Comparison of ENCODE assay signal across 13 mouse cellular contexts in the genomic region with DNA sequence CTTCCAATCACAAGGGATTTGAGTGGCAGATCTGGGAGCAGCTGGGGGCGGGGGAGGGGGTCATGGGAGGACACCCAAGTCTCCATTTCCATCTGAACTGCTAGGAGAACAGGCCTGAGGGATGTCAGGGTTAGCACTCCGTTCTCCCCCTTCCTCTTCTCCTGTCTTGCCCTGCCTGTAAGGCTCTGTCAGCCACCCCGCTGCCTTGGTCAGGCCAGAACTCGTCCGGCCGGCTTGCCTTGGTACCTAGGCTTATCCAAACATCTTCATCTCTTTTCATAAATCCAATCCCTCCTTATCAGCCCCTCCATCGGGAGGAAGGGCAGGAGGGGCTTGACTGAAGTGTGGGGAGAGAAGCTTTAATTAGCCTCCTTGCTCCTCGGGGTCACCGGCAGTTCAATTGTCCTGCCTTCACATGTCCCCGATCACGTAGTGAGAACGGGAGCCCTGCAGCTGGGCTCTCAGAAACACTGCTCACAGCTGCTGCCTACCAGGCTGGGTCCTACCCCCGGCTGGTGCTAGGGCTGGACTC.
DNase-seq lines count a peak whose midpoint lies in the region; ATAC-seq lines count a peak whose summit lies in the region.
"Had no signal": no experiment of that assay in that cellular context is flagged by ENCODE, and none has a peak within 500 bp of the region (broad histone marks: within the 10 kb centered on the region; RNA-seq: fewer than 3 reads in every experiment).

No protein-coding gene starts in this region.

- H3K4me2 ChIP-seq in hindbrain, embryonic 11.5 days (replicated peaks; ENCODE audit: low read depth, low read length) = no peak overlapping the region
- no peak overlapping the region for H3K4me2 ChIP-seq in hindbrain, embryonic 14.5 days (replicated peaks)
- no peak overlapping the region for H3K4me2 ChIP-seq in neural tube, embryonic 15.5 days
- no peak overlapping the region for H3K4me2 ChIP-seq in hindbrain, embryonic 13.5 days
- H3K4me2 ChIP-seq: liver, embryonic 13.5 days had no signal

- H3K9ac ChIP-seq in hindbrain, embryonic 11.5 days (ENCODE audit: low read depth, low read length) = no peak overlapping the region; the same call in 1 of the 2 replicates
- H3K9ac ChIP-seq in hindbrain, embryonic 14.5 days = no peak overlapping the region
- no peak overlapping the region for H3K9ac ChIP-seq in neural tube, embryonic 15.5 days (replicated peaks)
- H3K9ac ChIP-seq in hindbrain, embryonic 13.5 days = no peak overlapping the region
- H3K9ac ChIP-seq: liver, embryonic 13.5 days had no signal

- H3K4me1 ChIP-seq in hindbrain, embryonic 11.5 days (replicated peaks; ENCODE audit: control insufficient read depth, insufficient read depth, low read length) = peaks cover 14% of the 10 kb centered on the region
- peaks cover 23% of the 10 kb centered on the region for H3K4me1 ChIP-seq in hindbrain, embryonic 14.5 days (replicated peaks; ENCODE audit: control insufficient read depth, insufficient read depth, low read length)
- H3K4me1 ChIP-seq in neural tube, embryonic 15.5 days = peaks cover 33% of the 10 kb centered on the region
- peaks cover 52% of the 10 kb centered on the region for H3K4me1 ChIP-seq in hindbrain, embryonic 13.5 days (replicated peaks)

- DNase-seq in hindbrain, embryonic 11.5 days (ENCODE audit: low spot score) = peak; percentile 47
- DNase-seq in hindbrain, embryonic 14.5 days (ENCODE audit: low spot score) = no peak
- DNase-seq in neural tube, embryonic 10.5 days (ENCODE audit: extremely low spot score, low spot score) = peak; percentile 57
- peak; percentile 37 for DNase-seq in urinary bladder, postnatal 25 days (ENCODE audit: low spot score)
- no peak for DNase-seq in right cerebral cortex, adult 2 months (ENCODE audit: low spot score in 2 of 2)
- no peak for DNase-seq in adrenal gland, postnatal 36 days
- DNase-seq: adrenal gland, adult 2 months; cerebellum, adult 2 months; heart, adult 11 months; liver, embryonic 13.5 days; thymus, postnatal 4 days had no signal

- H3K9me3 ChIP-seq in hindbrain, embryonic 11.5 days (ENCODE audit: control insufficient read depth, low read length) = no peaks in the 10 kb centered on the region
- H3K9me3 ChIP-seq in hindbrain, embryonic 14.5 days (ENCODE audit: control insufficient read depth, low read length) = no peaks in the 10 kb centered on the region
- H3K9me3 ChIP-seq in neural tube, embryonic 15.5 days (replicated peaks) = no peaks in the 10 kb centered on the region
- H3K9me3 ChIP-seq in hindbrain, embryonic 13.5 days = no peaks in the 10 kb centered on the region
- H3K9me3 ChIP-seq: liver, embryonic 13.5 days had no signal

- 24% methylated on average over 13 of the region's 13 CpGs for WGBS in hindbrain, embryonic 11.5 days
- WGBS in hindbrain, embryonic 14.5 days = 24% methylated on average over 13 of the region's 13 CpGs
- WGBS in neural tube, embryonic 15.5 days = 36% methylated on average over 13 of the region's 13 CpGs
- 31% methylated on average over 12 of the region's 13 CpGs for WGBS in hindbrain, embryonic 13.5 days

- no peak overlapping the region for H3K4me3 ChIP-seq in hindbrain, embryonic 11.5 days (ENCODE audit: low read depth, low read length)
- no peak overlapping the region for H3K4me3 ChIP-seq in hindbrain, embryonic 14.5 days (replicated peaks; ENCODE audit: low read length)
- H3K4me3 ChIP-seq in neural tube, embryonic 15.5 days (replicated peaks) = no peak overlapping the region
- H3K4me3 ChIP-seq in hindbrain, embryonic 13.5 days = no peak overlapping the region
- H3K4me3 ChIP-seq: liver, embryonic 13.5 days had no signal

- peak; percentile 72 for ATAC-seq in hindbrain, embryonic 11.5 days (ENCODE audit: low FRiP score)
- no peak for ATAC-seq in hindbrain, embryonic 14.5 days (ENCODE audit: low FRiP score)
- ATAC-seq in neural tube, embryonic 15.5 days (ENCODE audit: low FRiP score) = no peak
- 0 out of 2 replicates have a peak, but pooled peaks have one; percentile 23 for ATAC-seq in hindbrain, embryonic 13.5 days (ENCODE audit: low FRiP score)

- H3K27ac ChIP-seq in hindbrain, embryonic 11.5 days (ENCODE audit: low read depth, low read length) = no peak overlapping the region
- H3K27ac ChIP-seq in hindbrain, embryonic 14.5 days = no peak overlapping the region
- H3K27ac ChIP-seq in neural tube, embryonic 15.5 days (replicated peaks) = no peak overlapping the region
- no peak overlapping the region for H3K27ac ChIP-seq in hindbrain, embryonic 13.5 days
- H3K27ac ChIP-seq: liver, embryonic 13.5 days had no signal

- no peaks in the 10 kb centered on the region for H3K27me3 ChIP-seq in hindbrain, embryonic 11.5 days (ENCODE audit: control insufficient read depth, insufficient read depth, low read length)
- no peaks in the 10 kb centered on the region for H3K27me3 ChIP-seq in hindbrain, embryonic 14.5 days (ENCODE audit: control insufficient read depth, insufficient read depth, low read length)
- no peaks in the 10 kb centered on the region for H3K27me3 ChIP-seq in neural tube, embryonic 15.5 days (replicated peaks)
- no peaks in the 10 kb centered on the region for H3K27me3 ChIP-seq in hindbrain, embryonic 13.5 days
- H3K27me3 ChIP-seq: liver, embryonic 13.5 days had no signal

- no peaks in the 10 kb centered on the region for H3K36me3 ChIP-seq in hindbrain, embryonic 11.5 days (ENCODE audit: control insufficient read depth, insufficient read depth, low read length)
- no peaks in the 10 kb centered on the region for H3K36me3 ChIP-seq in hindbrain, embryonic 14.5 days (replicated peaks; ENCODE audit: control insufficient read depth, insufficient read depth)
- no peaks in the 10 kb centered on the region for H3K36me3 ChIP-seq in neural tube, embryonic 15.5 days
- H3K36me3 ChIP-seq in hindbrain, embryonic 13.5 days = no peaks in the 10 kb centered on the region
- H3K36me3 ChIP-seq: liver, embryonic 13.5 days had no signal

Comparison
In these comparisons a context has a peak if more than half of its experiments do, and no peak if none do; other contexts are left out.
1. ATAC-seq: peak in hindbrain, embryonic 11.5 days (single experiment) and hindbrain, embryonic 13.5 days (single experiment); none in hindbrain, embryonic 14.5 days (single experiment) and neural tube, embryonic 15.5 days (single experiment).
2. DNase-seq: peak in hindbrain, embryonic 11.5 days (single experiment), neural tube, embryonic 10.5 days (single experiment) and urinary bladder, postnatal 25 days (single experiment); none in hindbrain, embryonic 14.5 days (single experiment), right cerebral cortex, adult 2 months (0 of 2) and adrenal gland, postnatal 36 days (0 of 2).